Mouse (Mus musculus) C2C12 (cell line): ENCODE results near the gene Bpi. TPM values are rescaled to one million over a fixed set of nuclear protein-coding genes. Genes with fewer than 3 reads are reported as not detected.

ENCODE experiments used
- H3K27me3 ChIP-seq: one replicate; pipeline ENCODE4 v1.6.1; 2011; ENCODE audit not compliant: control insufficient read depth, insufficient read depth, insufficient read length
- H3K36me3 ChIP-seq: one replicate; pipeline ENCODE4 v1.6.1; 2011; ENCODE audit not compliant: control insufficient read depth, insufficient read depth
- H3K4me3 ChIP-seq: one replicate; pipeline ENCODE4 v1.5.1; 2011; ENCODE audit warnings: mild to moderate bottlenecking, control low read depth; ENCODE audit not compliant: poor library complexity, insufficient read depth, severe bottlenecking
- H3K79me2 ChIP-seq: one replicate; pipeline ENCODE4 v1.6.1; 2011; ENCODE audit not compliant: control insufficient read depth, insufficient read depth
- H3K79me3 ChIP-seq: one replicate; pipeline ENCODE4 v1.6.1; 2011; ENCODE audit warnings: low read depth, control low read depth
- H3ac ChIP-seq: one replicate; pipeline ENCODE3; 2011; ENCODE audit warnings: low read depth; ENCODE audit not compliant: control insufficient read depth, insufficient read length
- CEBPB ChIP-seq: IDR thresholded peaks from one replicate; pipeline ENCODE4 v1.6.1; 2011; ENCODE audit warnings: low read depth, mild to moderate bottlenecking, control low read depth, moderate library complexity
- CTCF ChIP-seq: IDR thresholded peaks from one replicate; pipeline ENCODE4 v1.5.1; 2011; ENCODE audit not compliant: control insufficient read depth, insufficient read depth, insufficient read length
- FOSL1 ChIP-seq: IDR thresholded peaks from one replicate; pipeline ENCODE4 v1.8.0; 2011; ENCODE audit warnings: mild to moderate bottlenecking, low read length; ENCODE audit not compliant: poor library complexity, insufficient read depth, severe bottlenecking
- MAX ChIP-seq: IDR thresholded peaks from one replicate; pipeline ENCODE4 v1.6.1; 2011; ENCODE audit warnings: mild to moderate bottlenecking, control low read depth
- MYOD1 ChIP-seq: IDR thresholded peaks from one replicate; pipeline ENCODE4 v1.6.1; 2011; ENCODE audit warnings: low read depth; ENCODE audit not compliant: control insufficient read depth, insufficient read length
- MYOG ChIP-seq: IDR thresholded peaks from one replicate; pipeline ENCODE4 v1.6.1; 2011; ENCODE audit not compliant: control insufficient read depth, insufficient read length; ENCODE audit errors: extremely low read depth
- USF1 ChIP-seq: IDR thresholded peaks from one replicate; pipeline ENCODE4 v1.6.1; 2011; ENCODE audit warnings: low read depth, mild to moderate bottlenecking, control low read depth, moderate library complexity
- polyA plus RNA-seq: library from polyadenylated mRNA; unstranded; fragments of >200 nt; fragmentation: generic; extraction: Trizol; gene quantifications from one replicate; pipeline ENCODE4 v1.2.1, GENCODE M21; 2012; ENCODE audit warnings: missing spikeins

The Bpi gene
- polyA plus RNA-seq, 1 experiment = not detected

GRCm38 (mm10) chr2:158273646-158274045 lies 15.8 kb downstream of the Bpi start:
- Histone ChIP-seq H3K79me2 (no peaks in the 10 kb centered on the region), H3K36me3 (no peaks in the 10 kb centered on the region)

GRCm38 (mm10) chr2:158275349-158275748 lies 17.5 kb downstream of the Bpi start:
- no peaks in the 10 kb centered on the region for H3K79me2 ChIP-seq
- no peak overlapping the region for H3ac ChIP-seq
- H3K27me3 ChIP-seq = peaks cover 10% of the 10 kb centered on the region
- no peaks in the 10 kb centered on the region for H3K36me3 ChIP-seq
- no peaks in the 10 kb centered on the region for H3K79me3 ChIP-seq
- H3K4me3 ChIP-seq = no peak overlapping the region
- TF ChIP-seq CEBPB = no peak
- TF ChIP-seq CTCF = no peak
- TF ChIP-seq MAX = no peak
- TF ChIP-seq MYOD1 = no peak
- no peak for TF ChIP-seq FOSL1
- TF ChIP-seq USF1 = no peak
- TF ChIP-seq MYOG = no peak

More at GRCm38 (mm10) chr2:158273646-158274045, 15.8 kb downstream of the Bpi start:
- Histone ChIP-seq H3K27me3 (peaks cover 22% of the 10 kb centered on the region), H3ac (no peak overlapping the region), H3K4me3 (no peak overlapping the region), H3K79me3 (no peaks in the 10 kb centered on the region)
- TF ChIP-seq FOSL1 = no peak
- TF ChIP-seq CTCF = no peak
- TF ChIP-seq USF1 = no peak
- TF ChIP-seq CEBPB = no peak
- no peak for TF ChIP-seq MYOG
- TF ChIP-seq MAX = no peak
- no peak for TF ChIP-seq MYOD1

DNA sequence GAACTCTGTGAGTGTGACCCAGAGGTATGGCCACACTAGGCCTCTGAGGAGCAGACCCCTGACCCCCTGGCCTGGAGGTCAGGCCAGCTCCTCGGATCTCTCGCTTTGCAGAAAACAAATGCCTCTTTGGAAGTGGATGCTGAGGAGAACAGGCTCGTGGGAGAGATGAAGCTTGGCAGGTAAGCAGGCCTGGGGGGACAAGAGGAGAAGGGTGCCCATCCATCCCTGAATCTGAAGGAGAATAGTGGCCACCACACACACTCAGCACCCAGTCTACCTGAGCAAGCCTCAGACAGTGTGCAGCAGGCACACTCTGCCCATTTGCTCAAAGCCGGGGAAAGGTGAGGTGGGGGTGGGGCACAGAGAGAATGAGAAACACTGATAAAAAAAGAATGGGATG lies 17.9 kb downstream of the Bpi start:
- Histone ChIP-seq H3ac (no peak overlapping the region), H3K79me2 (no peaks in the 10 kb centered on the region), H3K4me3 (no peak overlapping the region), H3K36me3 (no peaks in the 10 kb centered on the region), H3K27me3 (peaks cover 6% of the 10 kb centered on the region), H3K79me3 (no peaks in the 10 kb centered on the region)
- TF ChIP-seq CEBPB = no peak
- TF ChIP-seq MYOD1 = no peak
- TF ChIP-seq CTCF = no peak
- TF ChIP-seq USF1 = no peak
- TF ChIP-seq FOSL1 = no peak
- TF ChIP-seq MYOG = no peak
- TF ChIP-seq MAX = no peak

GRCm38 (mm10) chr2:158276451-158276850 lies 18.6 kb downstream of the Bpi start:
- H3K4me3 ChIP-seq = no peak overlapping the region
- H3K79me2 ChIP-seq = no peaks in the 10 kb centered on the region
- peaks cover 3% of the 10 kb centered on the region for H3K27me3 ChIP-seq
- no peaks in the 10 kb centered on the region for H3K79me3 ChIP-seq
- no peak for TF ChIP-seq FOSL1
- no peak for TF ChIP-seq CTCF
- TF ChIP-seq MAX = no peak
- TF ChIP-seq MYOD1 = no peak
- TF ChIP-seq CEBPB = no peak
- TF ChIP-seq MYOG = no peak
- no peak for TF ChIP-seq USF1
- no peaks in the 10 kb centered on the region for H3K36me3 ChIP-seq
- H3ac ChIP-seq = no peak overlapping the region

DNA sequence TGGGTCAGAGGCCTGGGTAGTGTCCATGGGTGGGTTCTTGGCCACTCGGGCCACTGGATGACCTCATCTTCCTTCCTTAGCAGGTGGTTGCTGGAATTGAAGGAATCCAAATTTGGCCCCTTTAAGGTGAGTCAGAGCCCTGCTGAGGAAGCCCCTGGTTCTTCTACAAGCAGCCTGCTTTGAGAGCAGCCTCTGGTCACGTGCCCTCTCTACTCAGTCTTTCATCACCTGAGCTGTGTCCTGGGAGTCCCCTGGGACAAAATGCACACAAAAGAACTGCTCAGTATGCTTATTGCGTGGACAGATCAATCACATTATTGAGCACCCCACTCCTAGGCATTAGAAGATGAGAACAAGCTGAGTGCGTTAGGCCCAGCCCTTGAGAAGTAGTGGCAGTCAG lies 19.0 kb downstream of the Bpi start:
- H3K36me3 ChIP-seq = no peaks in the 10 kb centered on the region
- TF ChIP-seq FOSL1 (no peak), MYOG (no peak), USF1 (peak; percentile 63), MYOD1 (no peak), CTCF (no peak)
- H3K79me2 ChIP-seq = no peaks in the 10 kb centered on the region
- H3K27me3 ChIP-seq = no peaks in the 10 kb centered on the region
- H3K79me3 ChIP-seq = no peaks in the 10 kb centered on the region
- H3ac ChIP-seq = no peak overlapping the region
- H3K4me3 ChIP-seq = no peak overlapping the region

DNA sequence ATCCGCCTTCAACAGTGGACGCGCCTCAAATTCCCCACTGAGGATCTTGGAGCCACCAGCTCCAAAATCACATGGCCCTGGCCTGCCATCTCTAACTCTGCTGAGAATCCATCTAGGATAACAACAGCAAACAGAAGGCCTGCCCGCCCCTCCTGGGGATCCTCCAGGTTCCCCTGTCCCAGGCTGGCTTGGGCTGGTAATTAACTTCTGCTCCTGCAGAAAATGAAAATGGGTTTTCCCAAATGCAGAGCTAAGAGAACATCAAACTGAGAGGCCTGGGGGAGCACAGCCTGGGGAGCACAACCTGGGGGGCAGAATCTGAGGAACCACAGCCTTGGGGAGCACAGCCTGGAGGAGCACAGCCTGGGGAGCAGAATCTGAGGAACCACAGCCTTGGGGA lies 21.8 kb downstream of the Bpi start:
- H3K27me3 ChIP-seq = no peaks in the 10 kb centered on the region
- no peak overlapping the region for H3ac ChIP-seq
- no peak for TF ChIP-seq MYOG
- no peak for TF ChIP-seq FOSL1
- TF ChIP-seq USF1 = no peak
- no peak for TF ChIP-seq MAX
- TF ChIP-seq CTCF = no peak
- no peak for TF ChIP-seq MYOD1
- no peak for TF ChIP-seq CEBPB
- no peaks in the 10 kb centered on the region for H3K79me3 ChIP-seq
- no peaks in the 10 kb centered on the region for H3K79me2 ChIP-seq
- no peaks in the 10 kb centered on the region for H3K36me3 ChIP-seq
- no peak overlapping the region for H3K4me3 ChIP-seq
